Mouse (Mus musculus) G1E (cell line): Measurements from ENCODE around the gene Slc29a1. TPM values are rescaled to one million over a fixed set of nuclear protein-coding genes. Genes with fewer than 3 reads are reported as not detected.

Experiments
- ATAC-seq: 2 replicates; pipeline ENCODE4 v1.8.0; 2016; ENCODE audit warnings: mild to moderate bottlenecking; ENCODE audit not compliant: insufficient number of reproducible peaks, poor library complexity, low FRiP score, severe bottlenecking; ENCODE audit errors: extremely low read depth
- DNase-seq: peaks from one replicate; pipeline ENCODE4 v3.0.0; 2012; ENCODE audit warnings: low spot score
- H3K27me3 ChIP-seq: 2 replicates; pipeline ENCODE4 v1.6.1; 2012; ENCODE audit warnings: mild to moderate bottlenecking, low read length, inconsistent platforms; ENCODE audit not compliant: insufficient read depth
- H3K36me3 ChIP-seq: replicated peaks from 2 replicates; pipeline ENCODE3; 2012; ENCODE audit warnings: mild to moderate bottlenecking, inconsistent platforms
- H3K4me1 ChIP-seq: 2 replicates; pipeline ENCODE4 v1.6.1; 2012; ENCODE audit warnings: low read depth, low read length, inconsistent platforms, mixed read lengths; ENCODE audit not compliant: insufficient read depth
- H3K4me3 ChIP-seq: 2 replicates; pipeline ENCODE4 v1.5.1; 2012; ENCODE audit warnings: low read depth, mild to moderate bottlenecking, inconsistent platforms, low read length, moderate library complexity, mixed read lengths
- H3K9me3 ChIP-seq: replicated peaks from 2 replicates; pipeline ENCODE4 v1.6.1; 2012; ENCODE audit warnings: inconsistent platforms
- CTCF ChIP-seq: IDR thresholded peaks from 2 replicates; pipeline ENCODE4 v1.5.1; 2012; ENCODE audit warnings: low read depth, low read length, inconsistent platforms, mixed read lengths
- GATA1 ChIP-seq: IDR thresholded peaks from 2 replicates; pipeline ENCODE4 v1.6.1; 2012; ENCODE audit warnings: borderline replicate concordance, low read length, inconsistent platforms, mixed read lengths
- GATA2 ChIP-seq: IDR thresholded peaks from 2 replicates; pipeline ENCODE4 v1.6.1; 2012; ENCODE audit warnings: low read depth, low read length, inconsistent platforms, borderline replicate concordance
- POLR2AphosphoS5 ChIP-seq: IDR thresholded peaks from 2 replicates; pipeline ENCODE4 v1.6.1; 2012; ENCODE audit warnings: low read depth, low read length, inconsistent platforms; ENCODE audit not compliant: insufficient replicate concordance
- TAL1 ChIP-seq: conservative IDR thresholded peaks from 2 replicates; pipeline ENCODE4 v1.6.1; 2012; ENCODE audit warnings: low read depth, low read length, inconsistent platforms, mixed read lengths
- polyA plus RNA-seq: library from polyadenylated mRNA; stranded (reverse); fragments of >175 nt; gene quantifications from 2 replicates; pipeline ENCODE4 v1.2.3, GENCODE M21; 2012
- total RNA-seq, 2 experiments: library from RNA; stranded (forward) in 1 of 2; stranded (reverse) in 1 of 2; fragments of 200-1000 nt in 1 of 2; fragments of >200 nt in 1 of 2; fragmentation: Nextera tagmentation in 1 of 2; gene quantifications; 2 replicates each; pipeline ENCODE4 v1.2.3; 2014 to 2017

The Slc29a1 gene
- total and polyA plus RNA-seq, 3 experiments = 93.5 to 207 (median 116) TPM

- Histone ChIP-seq H3K4me1 (peaks cover 61% of the 10 kb centered on the region), H3K4me3 (peak overlapping the region; percentile 92), H3K27me3 (no peaks in the 10 kb centered on the region), H3K36me3 (peaks cover 38% of the 10 kb centered on the region), H3K9me3 (no peaks in the 10 kb centered on the region)
- DNase-seq (peak; percentile 74), ATAC-seq (peak; percentile 41)
- TF ChIP-seq CTCF = no peak
- TF ChIP-seq TAL1 = no peak
- TF ChIP-seq GATA1 = no peak
- TF ChIP-seq POLR2AphosphoS5 = no peak
- no peak for TF ChIP-seq GATA2
Observed at GRCm38 (mm10) chr17:45574129-45574761, 25.2 kb downstream of the Slc29a1 start.

DNA sequence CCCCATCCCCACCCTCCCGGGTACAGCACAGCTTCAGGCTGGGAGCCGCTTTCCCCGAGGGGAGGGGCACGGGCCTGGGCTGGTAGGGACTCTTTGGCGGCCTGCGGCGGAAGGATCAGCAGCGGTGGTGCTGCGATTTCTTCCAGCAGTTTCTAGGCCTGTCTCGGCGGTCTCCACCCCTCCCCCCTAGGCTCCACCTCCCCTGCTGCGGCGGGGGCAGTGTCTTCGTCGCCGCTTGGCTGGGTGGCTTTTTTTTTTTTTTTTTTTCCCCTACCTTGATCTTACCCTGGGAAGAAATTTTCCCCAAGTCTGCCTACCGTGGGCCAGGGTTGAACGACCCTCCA, 25.7 kb downstream of the Slc29a1 start:
- Histone ChIP-seq H3K9me3 (no peaks in the 10 kb centered on the region), H3K4me1 (peaks cover 66% of the 10 kb centered on the region), H3K27me3 (no peaks in the 10 kb centered on the region), H3K4me3 (peak overlapping the region; percentile 92), H3K36me3 (peaks cover 43% of the 10 kb centered on the region)
- peak; percentile 84 for DNase-seq
- peak; percentile 50 for ATAC-seq
- TF ChIP-seq GATA1 (no peak), GATA2 (no peak), TAL1 (no peak), CTCF (no peak), POLR2AphosphoS5 (no peak)

GRCm38 (mm10) chr17:45573087-45573779, 26.2 kb downstream of the Slc29a1 start, which contains the start of gene Hsp90ab1:
Gene Hsp90ab1, minus strand, starts transcription at chr17:45573271.
- Histone ChIP-seq H3K4me3 (peak within 1 kb of the TSS; percentile 92), H3K4me1 (peaks cover 66% of the 10 kb centered on the region), H3K9me3 (no peaks in the 10 kb centered on the region), H3K27me3 (no peaks in the 10 kb centered on the region), H3K36me3 (peaks cover 48% of the 10 kb centered on the region)
- TF ChIP-seq GATA1 = no peak
- no peak for TF ChIP-seq TAL1
- TF ChIP-seq POLR2AphosphoS5 = peak; percentile 84; the same call in 1 of the 2 replicates
- DNase-seq (peak; percentile 93), ATAC-seq (peak; percentile 52)

GRCm38 (mm10) chr17:45572103-45573086, 27.0 kb downstream of the Slc29a1 start:
- ATAC-seq = peak; percentile 11; the same call in 1 of the 2 replicates

GRCm38 (mm10) chr17:45569999-45570398, 29.4 kb downstream of the Slc29a1 start:
- Histone ChIP-seq H3K4me3 (peak overlapping the region; percentile 31; the same call in 1 of the 2 replicates), H3K4me1 (peaks cover 78% of the 10 kb centered on the region), H3K36me3 (peaks cover 76% of the 10 kb centered on the region), H3K27me3 (no peaks in the 10 kb centered on the region), H3K9me3 (no peaks in the 10 kb centered on the region)
- ATAC-seq (no peak), DNase-seq (no peak)
- TF ChIP-seq GATA1 (no peak), CTCF (no peak), TAL1 (no peak), GATA2 (no peak), POLR2AphosphoS5 (no peak; the same call in 1 of the 2 replicates)

More at GRCm38 (mm10) chr17:45572103-45573086, 27.0 kb downstream of the Slc29a1 start:
- Histone ChIP-seq H3K36me3 (peaks cover 54% of the 10 kb centered on the region), H3K4me1 (peaks cover 64% of the 10 kb centered on the region), H3K9me3 (no peaks in the 10 kb centered on the region), H3K4me3 (peak overlapping the region; percentile 92), H3K27me3 (no peaks in the 10 kb centered on the region)
- peak; percentile 75 for DNase-seq
- no peak for TF ChIP-seq CTCF
- no peak; the same call in 1 of the 2 replicates for TF ChIP-seq POLR2AphosphoS5
- no peak for TF ChIP-seq GATA2
- TF ChIP-seq TAL1 = no peak
